Mouse (Mus musculus) liver, embryonic 16.5 days (tissue): Measurements from ENCODE around the gene Tie1. TPM values are rescaled to one million over a fixed set of nuclear protein-coding genes. Genes with fewer than 3 reads are reported as not detected.
A peak's percentile ranks its signal among the peaks of the same experiment; 100 is the strongest.

Experiments
- ATAC-seq: fragments of 200-750 bp; cut with Nextera tagmentation; 2 replicates; pipeline ENCODE4 v1.8.0; 2017; ENCODE audit warnings: low read depth, mild to moderate bottlenecking, moderate number of reproducible peaks, moderate library complexity
- H3K27ac ChIP-seq: fragments of 300-500 bp; sonication (generic); 2 replicates; pipeline ENCODE4 v1.5.1; 2014; ENCODE audit warnings: mild to moderate bottlenecking, low read length
- H3K27me3 ChIP-seq: fragments of 300-500 bp; sonication (generic); 2 replicates; pipeline ENCODE4 v1.6.1; 2014; ENCODE audit warnings: low read depth, low read length, mixed read lengths; ENCODE audit not compliant: control insufficient read depth, insufficient read depth
- H3K36me3 ChIP-seq: fragments of 300-500 bp; sonication (generic); 2 replicates; pipeline ENCODE4 v1.6.1; 2014; ENCODE audit warnings: mild to moderate bottlenecking; ENCODE audit not compliant: control insufficient read depth, insufficient read depth
- H3K4me1 ChIP-seq: fragments of 300-500 bp; sonication (generic); 2 replicates; pipeline ENCODE4 v1.6.1; 2014; ENCODE audit warnings: low read depth, low read length, mixed read lengths; ENCODE audit not compliant: control insufficient read depth
- H3K4me2 ChIP-seq: fragments of 300-500 bp; sonication (generic); 2 replicates; pipeline ENCODE4 v1.6.1; 2014; ENCODE audit warnings: low read depth, low read length, mixed read lengths
- H3K4me3 ChIP-seq: fragments of 300-500 bp; sonication (generic); 2 replicates; pipeline ENCODE4 v1.5.1; 2014; ENCODE audit warnings: low read depth, mild to moderate bottlenecking, low read length
- H3K9ac ChIP-seq: fragments of 300-500 bp; sonication (generic); 2 replicates; pipeline ENCODE4 v1.6.1; 2014; ENCODE audit warnings: low read depth, low read length
- H3K9me3 ChIP-seq: fragments of 300-500 bp; sonication (generic); replicated peaks from 2 replicates; pipeline ENCODE4 v1.6.1; 2016; ENCODE audit warnings: low read length; ENCODE audit not compliant: control insufficient read depth
- WGBS: fragments of 180-500 bp; shearing (Covaris S2); extraction: QIAGEN DNeasy Blood & Tissue Kit; methylation state at CpG from one replicate; pipeline ENCODE4 v1.1.7; 2014; ENCODE audit not compliant: insufficient replicate concordance; 5-methylcytosine and 5-hydroxymethylcytosine counted together
- polyA plus RNA-seq: library from polyadenylated mRNA; unstranded; fragments of >200 nt; fragmentation: Nextera tagmentation; extraction: Ambion mirVana; gene quantifications from 2 replicates; pipeline ENCODE4 v1.2.1, GENCODE M21; 2015

The Tie1 gene
- polyA plus RNA-seq, 1 experiment from 2014 or later, result 7.9 TPM

DNA sequence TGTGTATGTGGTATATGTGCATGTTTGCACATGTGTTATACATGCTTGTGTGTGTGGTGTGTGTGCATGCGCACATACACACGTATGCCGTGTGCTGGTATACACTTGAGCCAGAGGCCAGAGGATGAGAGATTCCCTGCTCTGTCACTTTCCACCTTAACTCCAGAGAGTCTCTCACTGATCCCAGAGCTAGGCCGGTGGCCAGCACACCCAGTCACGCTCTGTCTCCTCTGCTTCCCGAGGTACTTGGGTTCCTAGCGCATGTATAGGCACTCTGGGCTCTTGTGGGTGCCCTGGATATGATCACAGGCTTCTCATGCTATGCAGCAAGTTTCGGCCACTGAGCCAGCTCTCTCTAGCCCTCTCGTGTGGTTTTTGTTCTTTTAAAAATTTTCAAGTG is 10.9 kb upstream of the Tie1 start:
- 63% methylated on average over 9 of the region's 9 CpGs for WGBS
- H3K4me2 ChIP-seq, result no peak overlapping the region
- ATAC-seq, result no peak
- no peaks in the 10 kb centered on the region for H3K4me1 ChIP-seq
- no peak overlapping the region for H3K27ac ChIP-seq
- no peak overlapping the region for H3K9ac ChIP-seq
- H3K36me3 ChIP-seq, result no peaks in the 10 kb centered on the region
- H3K27me3 ChIP-seq, result no peaks in the 10 kb centered on the region
- H3K4me3 ChIP-seq, result no peak overlapping the region
- H3K9me3 ChIP-seq, result no peaks in the 10 kb centered on the region

DNA sequence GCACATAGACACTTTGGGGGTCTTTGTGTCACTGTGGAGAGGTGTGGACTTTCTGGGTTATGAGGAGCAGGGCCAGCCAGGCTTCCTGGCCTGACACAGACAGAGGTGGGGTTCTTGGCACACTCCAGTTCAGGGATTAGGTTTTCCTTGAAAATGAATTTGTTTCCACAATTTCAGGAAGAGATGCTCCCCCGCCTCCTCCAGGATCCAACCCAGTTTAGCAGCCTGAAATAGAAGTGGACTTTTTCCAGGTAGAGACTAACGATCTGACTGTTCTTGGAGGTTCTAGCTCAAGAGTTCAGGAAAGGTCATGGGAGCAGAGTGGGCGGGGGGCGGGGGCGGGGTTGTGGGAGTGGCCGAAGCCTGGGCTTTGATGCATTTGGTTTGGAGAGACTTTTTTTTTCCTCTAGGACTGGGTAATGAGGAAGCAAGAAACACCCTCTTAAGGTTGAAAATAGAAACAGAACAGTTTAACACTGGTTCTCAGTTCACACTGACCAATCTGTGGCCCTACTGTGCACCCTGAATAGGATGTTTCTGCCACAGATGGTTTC is 10.4 kb upstream of the Tie1 start:
- H3K4me1 ChIP-seq, result no peaks in the 10 kb centered on the region
- WGBS, result 39% methylated on average over 6 of the region's 6 CpGs

DNA sequence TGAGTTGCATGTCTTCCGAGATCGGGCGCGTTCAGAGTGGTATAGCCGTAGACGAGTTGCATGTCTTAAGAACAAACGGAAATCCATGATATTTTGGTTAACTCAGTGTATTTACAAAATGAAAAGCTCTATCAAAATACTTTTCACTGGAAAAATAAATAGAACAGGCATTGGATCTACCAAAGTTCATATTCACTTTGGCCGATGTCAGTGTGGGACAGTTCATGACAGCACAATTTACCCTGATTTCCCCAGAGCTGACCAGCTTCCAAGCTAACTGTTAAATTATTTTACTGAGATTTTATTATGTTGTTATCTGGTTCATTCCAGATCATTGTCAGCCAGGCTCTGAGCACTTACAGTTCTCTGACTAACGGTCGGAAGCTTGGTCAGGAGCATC is 600 bp upstream of the Tie1 start:
- H3K4me2 ChIP-seq, result no peak overlapping the region
- H3K27me3 ChIP-seq, result no peaks in the 10 kb centered on the region
- no peak overlapping the region for H3K4me3 ChIP-seq
- H3K9ac ChIP-seq, result no peak overlapping the region
- ATAC-seq, result no peak
- WGBS, result 72% methylated on average over 10 of the region's 10 CpGs
- no peaks in the 10 kb centered on the region for H3K4me1 ChIP-seq
- no peaks in the 10 kb centered on the region for H3K9me3 ChIP-seq
- H3K27ac ChIP-seq, result no peak overlapping the region
- H3K36me3 ChIP-seq, result no peaks in the 10 kb centered on the region

More for the DNA sequence above, 10.4 kb upstream of the Tie1 start:
- no peak overlapping the region for H3K9ac ChIP-seq
- no peaks in the 10 kb centered on the region for H3K9me3 ChIP-seq
- ATAC-seq, result no peak
- no peak overlapping the region for H3K4me2 ChIP-seq
- no peak overlapping the region for H3K4me3 ChIP-seq
- no peaks in the 10 kb centered on the region for H3K36me3 ChIP-seq
- H3K27me3 ChIP-seq, result no peaks in the 10 kb centered on the region
- H3K27ac ChIP-seq, result no peak overlapping the region

DNA sequence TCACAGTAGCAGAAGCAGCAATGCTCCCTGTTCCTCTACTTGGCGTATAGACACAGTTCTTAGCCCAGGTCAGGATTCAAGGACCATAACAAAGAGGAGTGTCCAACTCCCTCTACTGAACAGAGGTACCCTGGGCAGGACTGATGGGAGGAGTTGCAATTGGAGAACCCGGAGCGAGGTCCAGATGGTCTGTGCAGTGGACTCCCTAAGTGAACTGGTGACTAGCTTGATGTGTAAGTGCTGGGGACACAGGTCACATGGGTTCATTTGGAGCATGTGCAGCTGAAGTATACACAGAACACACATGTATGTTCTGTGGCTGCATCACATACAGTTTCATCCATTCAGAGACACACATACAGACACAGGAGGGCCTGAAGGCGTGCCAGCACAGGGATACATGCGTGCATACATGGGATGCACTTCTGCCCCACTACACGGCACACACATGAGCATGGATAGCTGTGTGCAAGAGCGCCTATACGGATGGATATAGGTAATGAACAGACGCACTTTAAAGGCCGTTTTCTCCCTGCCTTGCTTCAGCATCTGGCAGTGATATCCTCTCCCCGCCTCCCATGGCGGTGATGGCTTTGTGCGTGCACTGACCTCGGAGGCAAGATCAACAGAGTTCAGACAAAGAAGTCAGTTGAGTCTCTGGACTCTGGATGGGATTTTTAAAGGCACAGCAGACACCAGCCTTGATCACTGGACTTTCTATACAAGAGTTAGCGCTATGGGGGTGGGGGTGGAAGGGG is 12.9 kb downstream of the Tie1 start:
- H3K9ac ChIP-seq, result no peak overlapping the region
- no peak overlapping the region for H3K4me2 ChIP-seq
- H3K36me3 ChIP-seq, result no peaks in the 10 kb centered on the region
- WGBS, result 66% methylated on average over 15 of the region's 15 CpGs
- no peaks in the 10 kb centered on the region for H3K27me3 ChIP-seq
- no peak overlapping the region for H3K4me3 ChIP-seq
- no peak overlapping the region for H3K27ac ChIP-seq
- no peaks in the 10 kb centered on the region for H3K4me1 ChIP-seq
- no peaks in the 10 kb centered on the region for H3K9me3 ChIP-seq
- ATAC-seq, result no peak

DNA sequence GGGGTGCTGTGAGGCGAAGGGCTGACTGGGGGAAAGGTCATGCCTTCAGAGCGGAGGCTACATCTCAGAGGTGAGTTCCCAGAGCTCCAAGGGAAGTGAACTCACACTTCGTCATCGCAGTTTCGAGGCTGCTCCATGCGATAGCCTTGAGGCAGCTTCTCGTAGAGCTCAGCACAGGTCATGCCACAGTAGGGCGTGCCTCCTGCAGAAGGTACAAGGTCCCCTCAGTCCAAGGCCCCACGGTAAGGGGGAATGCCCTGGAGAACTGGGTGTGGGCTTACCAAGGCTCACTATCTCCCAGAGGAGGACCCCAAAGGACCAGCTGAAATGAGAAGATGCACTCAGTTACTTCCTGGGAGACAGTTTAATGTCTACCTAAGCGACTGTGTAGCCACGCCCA is 17.2 kb downstream of the Tie1 start:
- Histone ChIP-seq H3K9me3 (no peaks in the 10 kb centered on the region), H3K4me1 (no peaks in the 10 kb centered on the region), H3K9ac (no peak overlapping the region), H3K27ac (no peak overlapping the region), H3K4me3 (no peak overlapping the region), H3K27me3 (no peaks in the 10 kb centered on the region), H3K36me3 (no peaks in the 10 kb centered on the region), H3K4me2 (no peak overlapping the region)
- WGBS, result 67% methylated on average over 11 of the region's 11 CpGs
- ATAC-seq, result no peak

DNA sequence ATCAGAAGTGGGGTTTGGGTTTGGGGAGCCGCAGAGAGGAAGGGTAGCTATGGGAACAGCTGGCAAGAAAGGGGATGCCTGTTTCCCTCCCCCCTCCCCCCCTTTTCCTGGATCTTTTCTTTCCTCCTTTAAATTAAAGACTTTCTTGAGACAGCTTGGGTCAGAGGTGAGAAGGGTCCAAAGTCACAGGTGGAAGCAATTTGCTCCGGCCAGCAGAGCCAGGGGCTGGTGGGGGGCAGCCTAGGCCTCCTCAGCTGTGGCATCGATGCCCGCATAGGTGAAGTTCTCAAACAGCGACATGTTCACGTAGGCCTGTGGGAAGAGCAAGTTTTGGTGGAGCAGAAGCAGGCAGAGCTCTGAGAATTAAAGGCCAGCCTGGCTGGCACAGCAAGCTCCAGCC is 18.6 kb downstream of the Tie1 start:
- no peak overlapping the region for H3K9ac ChIP-seq
- no peak overlapping the region for H3K27ac ChIP-seq
- ATAC-seq, result no peak
- no peaks in the 10 kb centered on the region for H3K27me3 ChIP-seq
- no peak overlapping the region for H3K4me2 ChIP-seq
- no peaks in the 10 kb centered on the region for H3K36me3 ChIP-seq
- WGBS, result 78% methylated on average over 6 of the region's 6 CpGs
- H3K4me3 ChIP-seq, result no peak overlapping the region
- no peaks in the 10 kb centered on the region for H3K4me1 ChIP-seq
- no peaks in the 10 kb centered on the region for H3K9me3 ChIP-seq

DNA sequence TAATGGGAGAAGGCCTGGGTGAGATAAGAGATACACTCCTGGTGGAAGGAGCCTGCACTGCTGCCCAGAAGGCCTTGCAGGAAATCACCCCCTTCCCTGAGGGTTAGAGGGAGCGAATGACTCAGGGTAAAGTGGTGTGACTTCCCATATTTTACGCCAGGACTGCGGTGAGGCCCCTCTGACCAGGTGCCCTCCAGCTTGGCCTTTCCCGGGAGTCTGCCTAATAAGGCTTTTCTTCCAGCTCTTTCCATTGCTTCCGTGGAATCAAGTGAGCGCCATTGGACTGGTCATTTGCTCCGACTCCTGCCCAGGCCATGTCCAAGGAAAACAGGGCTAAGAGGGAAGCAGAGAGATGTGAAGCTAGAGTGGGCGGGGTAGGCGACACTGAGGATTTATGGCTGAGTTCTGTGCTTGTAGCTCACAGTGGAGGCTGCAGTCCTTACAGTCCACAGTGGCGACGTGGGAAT is 24.1 kb downstream of the Tie1 start:
- Histone ChIP-seq H3K27me3 (no peaks in the 10 kb centered on the region), H3K36me3 (no peaks in the 10 kb centered on the region), H3K9me3 (no peaks in the 10 kb centered on the region), H3K4me1 (no peaks in the 10 kb centered on the region), H3K9ac (no peak overlapping the region), H3K27ac (no peak overlapping the region), H3K4me3 (no peak overlapping the region), H3K4me2 (no peak overlapping the region)
- ATAC-seq, result no peak
- 25% methylated on average over 11 of the region's 11 CpGs for WGBS

DNA sequence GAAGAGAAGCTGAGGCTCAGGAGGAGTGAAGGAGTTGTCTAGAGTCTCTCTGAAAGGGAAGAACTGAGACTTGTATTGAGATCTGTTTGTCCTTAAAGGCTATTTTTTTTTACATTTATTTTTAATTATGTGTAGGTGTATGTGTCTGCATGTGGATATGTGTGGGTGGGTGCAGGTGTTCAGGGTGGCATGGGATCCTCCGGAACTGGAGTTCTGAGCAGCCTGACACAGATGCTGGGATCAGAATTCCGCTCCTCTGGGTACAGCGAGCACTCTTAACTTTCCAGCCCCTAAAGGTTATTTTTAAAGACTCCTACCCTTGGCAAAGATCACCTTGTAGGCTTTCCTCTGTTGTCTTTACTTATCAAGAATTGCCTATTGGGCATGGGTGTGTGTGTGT is 24.9 kb downstream of the Tie1 start:
- Histone ChIP-seq H3K36me3 (no peaks in the 10 kb centered on the region), H3K9ac (no peak overlapping the region), H3K27ac (no peak overlapping the region), H3K4me3 (no peak overlapping the region), H3K9me3 (no peaks in the 10 kb centered on the region), H3K4me2 (no peak overlapping the region), H3K27me3 (no peaks in the 10 kb centered on the region), H3K4me1 (no peaks in the 10 kb centered on the region)
- no peak for ATAC-seq
- 63% methylated on average over 3 of the region's 3 CpGs for WGBS

DNA sequence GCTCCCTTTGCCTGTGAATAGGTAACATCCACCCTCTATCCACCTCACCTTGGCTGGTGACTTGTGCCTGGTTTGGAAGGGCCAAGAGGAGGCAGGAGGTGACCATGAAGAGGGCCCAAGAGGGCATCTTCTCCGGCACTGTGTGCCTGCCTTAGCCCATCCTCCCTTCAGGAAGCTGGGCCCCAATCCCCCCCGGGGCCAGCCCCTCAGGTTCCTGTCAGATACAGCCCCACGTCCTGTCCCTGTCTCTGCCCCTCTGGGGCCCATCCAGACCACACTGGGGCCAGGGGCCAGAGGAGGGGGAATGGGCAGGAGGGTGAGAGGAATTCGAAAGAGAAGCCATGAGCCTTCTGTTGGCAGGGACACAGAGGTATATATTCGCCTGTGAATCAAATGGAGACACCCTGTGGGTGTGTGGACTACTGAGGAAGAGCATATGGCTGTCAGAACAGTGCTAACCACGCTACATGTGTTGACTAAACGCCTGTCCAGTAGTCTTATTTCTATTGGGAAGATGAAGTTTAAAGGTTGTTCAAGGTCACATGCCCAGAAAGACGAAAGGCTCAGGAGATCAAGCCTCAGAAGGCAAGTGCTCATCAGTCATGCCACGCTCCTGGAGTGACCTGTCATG is 32.4 kb downstream of the Tie1 start, which contains the start of gene Mpl:
Mpl (minus strand) TSS at position 169 of the 631 bp plus-strand sequence.
- no peak within 1 kb of the TSS for H3K4me2 ChIP-seq
- H3K9ac ChIP-seq, result no peak within 1 kb of the TSS
- no peak within 1 kb of the TSS for H3K4me3 ChIP-seq
- no peaks in the 10 kb centered on the region for H3K9me3 ChIP-seq
- WGBS, result 24% methylated on average over 9 of the region's 9 CpGs
- H3K4me1 ChIP-seq, result no peaks in the 10 kb centered on the region
- no peak within 1 kb of the TSS for H3K27ac ChIP-seq
- ATAC-seq, result peak; percentile 30; the same call in 1 of the 2 replicates
- no peaks in the 10 kb centered on the region for H3K27me3 ChIP-seq
- H3K36me3 ChIP-seq, result no peaks in the 10 kb centered on the region
